Mouse (Mus musculus) embryonic stem cell, embryonic (primary cell): ENCODE data around the gene Tmem206.

Experiments used
- CTCF ChIA-PET, 4 experiments: fragments of 300-600 bp in 2 of 4; fragments of 350-600 bp in 2 of 4; sonication (Branson Sonifier 250); formaldehyde crosslinking; loops; one replicate each; lab custom pipeline; 2022; ENCODE audit warnings: inconsistent platforms in 2 of 4; lab: Charles Lee
- POLR2A ChIA-PET, 4 experiments: fragments of 300-600 bp in 2 of 4; fragments of 350-600 bp in 2 of 4; sonication (Branson Sonifier 250); formaldehyde crosslinking; loops; one replicate each; lab custom pipeline; 2022; ENCODE audit warnings: antibody characterized with exemption in 4 of 4, inconsistent platforms in 1 of 4; lab: Charles Lee

Gene Tmem206

GRCm38 (mm10) chr1:191359478-191359877, 33.8 kb downstream of the Tmem206 start:
- ChIA-PET POLR2A (interaction anchor here in 2 of 4 experiments (1.4 to 2.1 kb wide), 3 partner anchors 17 to 38 kb away, joined by 4 to 6 read pairs (median 5); no protein-coding TSS in a partner anchor), CTCF (interaction anchor here in 1 of 4 experiments (1.1 kb wide), 1 partner anchor 13 kb away, joined by 3 read pairs; no protein-coding TSS in a partner anchor)

GRCm38 (mm10) chr1:191362412-191362811, 36.7 kb downstream of the Tmem206 start:
- POLR2A ChIA-PET, result interaction anchor here in 1 of 4 experiments (0.6 kb wide), 1 partner anchor 30 kb away, joined by 3 read pairs; no protein-coding TSS in a partner anchor
- CTCF ChIA-PET, result no interaction called here

- POLR2A ChIA-PET, result interaction anchor here in 3 of 4 experiments (0.6 to 2.6 kb wide), 18 partner anchors 9 to 512 kb away, joined by 3 to 16 read pairs (median 3); partner anchors contain the start of genes Dtl (in 1 of the 3) and Ints7 (in 1 of the 3)
- CTCF ChIA-PET, result interaction anchor here (0.6 to 1.5 kb wide), 35 partner anchors 9 to 681 kb away, joined by 3 to 14 read pairs (median 3); partner anchors contain the start of genes Nek2 (in 1 of the 4), Nenf (in 1 of the 4) and Slc30a1 (in 1 of the 4)
Observed at GRCm38 (mm10) chr1:191364477-191364876, 38.8 kb downstream of the Tmem206 start.

GRCm38 (mm10) chr1:191368193-191368592, 42.5 kb downstream of the Tmem206 start:
- ChIA-PET CTCF (interaction anchor here in 1 of 4 experiments (0.6 kb wide), 1 partner anchor 101 kb away, joined by 3 read pairs; no protein-coding TSS in a partner anchor), POLR2A (interaction anchor here in 1 of 4 experiments (1.0 to 1.5 kb wide), 4 partner anchors 13 to 29 kb away, joined by 3 to 4 read pairs (median 3); no protein-coding TSS in a partner anchor)

- CTCF ChIA-PET, result interaction anchor here in 2 of 4 experiments (0.5 to 0.7 kb wide), 3 partner anchors 58 to 1486 kb away, joined by 3 to 4 read pairs (median 4); no protein-coding TSS in a partner anchor
- POLR2A ChIA-PET, result interaction anchor here in 3 of 4 experiments (0.7 to 1.5 kb wide), 4 partner anchors 13 to 462 kb away, joined by 3 read pairs; no protein-coding TSS in a partner anchor
Observed at GRCm38 (mm10) chr1:191369140-191369539, 43.4 kb downstream of the Tmem206 start.

GRCm38 (mm10) chr1:191374993-191375643, 49.4 kb downstream of the Tmem206 start:
- ChIA-PET POLR2A (interaction anchor here in 3 of 4 experiments (0.7 to 5.7 kb wide), 13 partner anchors 8 to 200 kb away, joined by 3 to 42 read pairs (median 4); partner anchors contain the start of genes Dtl (in 1 of the 3) and Ints7 (in 1 of the 3)), CTCF (interaction anchor here in 3 of 4 experiments (0.8 to 1.3 kb wide), 5 partner anchors 10 to 63 kb away, joined by 3 to 5 read pairs (median 3); no protein-coding TSS in a partner anchor)

GRCm38 (mm10) chr1:191375644-191375998, 49.9 kb downstream of the Tmem206 start:
- ChIA-PET CTCF (interaction anchor here in 2 of 4 experiments (0.8 to 1.2 kb wide), 3 partner anchors 11 to 63 kb away, joined by 3 to 5 read pairs (median 3); no protein-coding TSS in a partner anchor), POLR2A (interaction anchor here in 2 of 4 experiments (1.0 to 5.7 kb wide), 9 partner anchors 11 to 200 kb away, joined by 3 to 42 read pairs (median 6); partner anchors contain the start of genes Dtl (in 1 of the 2) and Ints7 (in 1 of the 2))

- ChIA-PET POLR2A (interaction anchor here in 3 of 4 experiments (0.6 to 5.7 kb wide), 6 partner anchors 14 to 930 kb away, joined by 3 to 42 read pairs (median 6); no protein-coding TSS in a partner anchor), CTCF (no interaction called here)
Observed at GRCm38 (mm10) chr1:191378080-191378479, 52.4 kb downstream of the Tmem206 start.

GRCm38 (mm10) chr1:191380843-191381242, 55.1 kb downstream of the Tmem206 start:
- CTCF ChIA-PET, result interaction anchor here in 1 of 4 experiments (0.7 kb wide), 1 partner anchor 131 kb away, joined by 3 read pairs; no protein-coding TSS in a partner anchor

GRCm38 (mm10) chr1:191381955-191382736, 56.4 kb downstream of the Tmem206 start:
- CTCF ChIA-PET, result interaction anchor here (0.6 to 2.3 kb wide), 4 partner anchors 9 to 17 kb away, joined by 3 to 7 read pairs (median 5); no protein-coding TSS in a partner anchor
- POLR2A ChIA-PET, result interaction anchor here in 3 of 4 experiments (1.1 to 5.6 kb wide), 10 partner anchors 9 to 250 kb away, joined by 3 to 59 read pairs (median 6); partner anchors contain the start of genes Dtl (in 1 of the 3) and Ints7 (in 1 of the 3)

More at GRCm38 (mm10) chr1:191380843-191381242, 55.1 kb downstream of the Tmem206 start:
- POLR2A ChIA-PET, result interaction anchor here in 3 of 4 experiments (0.7 to 5.6 kb wide), 5 partner anchors 10 to 17 kb away, joined by 3 to 59 read pairs (median 8); no protein-coding TSS in a partner anchor

- CTCF ChIA-PET, result no interaction called here
- POLR2A ChIA-PET, result interaction anchor here in 3 of 4 experiments (0.6 to 5.6 kb wide), 7 partner anchors 11 to 873 kb away, joined by 3 to 59 read pairs (median 3); partner anchors contain the start of gene Nek2 (in 1 of the 3)
Observed at GRCm38 (mm10) chr1:191384786-191385430, 59.2 kb downstream of the Tmem206 start.

GRCm38 (mm10) chr1:191391311-191391710, 65.6 kb downstream of the Tmem206 start:
- ChIA-PET CTCF (interaction anchor here (0.5 to 1.5 kb wide), 13 partner anchors 8 to 184 kb away, joined by 3 to 7 read pairs (median 4); partner anchors contain the start of genes Dtl (in 1 of the 4) and Ints7 (in 1 of the 4)), POLR2A (interaction anchor here in 3 of 4 experiments (0.6 to 3.9 kb wide), 13 partner anchors 8 to 430 kb away, joined by 3 to 18 read pairs (median 3); partner anchors contain the start of genes Dtl (in 2 of the 3), Ints7 (in 2 of the 3) and Nek2 (in 1 of the 3))

- CTCF ChIA-PET, result interaction anchor here in 3 of 4 experiments (0.5 to 1.0 kb wide), 4 partner anchors 24 to 424 kb away, joined by 3 to 8 read pairs (median 4); no protein-coding TSS in a partner anchor
- POLR2A ChIA-PET, result interaction anchor here in 1 of 4 experiments (1.6 to 3.9 kb wide), 2 partner anchors 10 to 40 kb away, joined by 4 to 18 read pairs; no protein-coding TSS in a partner anchor
Observed at GRCm38 (mm10) chr1:191393536-191393935, 67.8 kb downstream of the Tmem206 start.

- ChIA-PET CTCF (interaction anchor here in 2 of 4 experiments (0.7 to 1.0 kb wide), 2 partner anchors 45 to 95 kb away, joined by 5 to 8 read pairs; no protein-coding TSS in a partner anchor), POLR2A (interaction anchor here in 1 of 4 experiments (1.6 to 3.9 kb wide), 2 partner anchors 11 to 41 kb away, joined by 4 to 18 read pairs; no protein-coding TSS in a partner anchor)
Observed at GRCm38 (mm10) chr1:191394126-191394525, 68.4 kb downstream of the Tmem206 start.

- ChIA-PET POLR2A (interaction anchor here in 3 of 4 experiments (0.7 to 3.9 kb wide), 24 partner anchors 9 to 511 kb away, joined by 3 to 89 read pairs (median 4); partner anchors contain the start of genes Dtl (in 2 of the 3), Ints7 (in 2 of the 3), Flvcr1 (in 1 of the 3) and Nek2 (in 1 of the 3)), CTCF (no interaction called here)
Observed at GRCm38 (mm10) chr1:191395200-191395599, 69.5 kb downstream of the Tmem206 start.

GRCm38 (mm10) chr1:191395871-191396433, 70.2 kb downstream of the Tmem206 start:
- ChIA-PET CTCF (no interaction called here), POLR2A (interaction anchor here in 3 of 4 experiments (0.5 to 3.9 kb wide), 35 partner anchors 9 to 795 kb away, joined by 3 to 89 read pairs (median 4); partner anchors contain the start of genes Dtl (in 2 of the 3), Ints7 (in 2 of the 3), Flvcr1 (in 1 of the 3) and Nek2 (in 1 of the 3))
